Mouse (Mus musculus) layer of hippocampus, postnatal 25 days (tissue): ENCODE measurements around the gene Rhbdf1. TPM values are rescaled to one million over a fixed set of nuclear protein-coding genes. Genes with fewer than 3 reads are reported as not detected.

Experiments used
- DNase-seq, 2 experiments: peaks; one replicate each; pipeline ENCODE4 v3.0.0; 2022; ENCODE audit warnings: mixed read lengths in 2 of 2, low spot score in 1 of 2; ENCODE audit errors: extremely low spot score in 1 of 2
- total RNA-seq, 2 experiments: library from RNA; stranded (reverse); gene quantifications; 2 replicates each; pipeline ENCODE4 v1.2.3; 2021

Gene Rhbdf1
- total RNA-seq, 2 experiments from 2014 or later = 14.0 to 18.3 TPM

DNA sequence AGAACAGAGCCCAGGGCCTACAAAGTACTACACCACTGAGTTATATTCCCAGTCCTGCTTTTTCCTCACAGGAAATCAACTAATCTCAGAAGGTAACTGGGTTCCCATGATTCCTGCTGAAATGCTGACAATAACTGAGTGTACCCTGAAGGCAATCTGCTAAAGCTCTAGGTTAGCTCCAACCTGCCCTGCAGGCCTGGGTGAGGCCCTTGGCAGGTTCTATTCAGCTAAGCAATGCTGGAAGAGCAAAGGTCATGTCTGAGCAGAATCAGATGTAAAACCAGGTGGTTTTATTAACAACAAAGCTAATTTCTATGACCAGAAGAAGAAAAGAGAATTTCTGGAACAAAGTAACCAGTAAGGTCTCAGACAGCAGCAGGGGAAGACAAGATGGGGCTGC is 19.3 kb upstream of the Rhbdf1 start:
- no peak for DNase-seq

- DNase-seq = peak; percentile 73 to 74
Observed at GRCm38 (mm10) chr11:32238093-32238860, 16.2 kb upstream of the Rhbdf1 start.

DNA sequence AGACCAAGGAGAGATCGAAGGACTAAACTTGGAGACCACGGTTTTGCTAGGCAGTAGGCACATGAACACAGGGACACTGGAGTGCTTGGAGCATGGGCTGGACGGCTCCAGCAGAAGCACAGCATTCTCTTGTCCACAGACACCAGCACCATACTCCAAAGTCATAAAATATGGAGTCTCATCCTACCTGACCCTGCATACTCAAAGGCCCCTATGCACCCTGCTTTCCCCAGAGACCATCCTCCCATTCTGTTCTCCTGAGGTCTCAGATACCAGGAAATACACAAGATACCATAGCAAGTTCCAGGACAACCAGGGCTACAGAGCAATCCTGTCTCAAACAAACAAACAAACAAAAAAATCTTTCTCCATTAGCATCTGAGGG is 15.3 kb upstream of the Rhbdf1 start:
- DNase-seq = no peak

GRCm38 (mm10) chr11:32236712-32237410 is 14.8 kb upstream of the Rhbdf1 start:
- DNase-seq = peak in 1 of 2 experiments; percentile 71

DNA sequence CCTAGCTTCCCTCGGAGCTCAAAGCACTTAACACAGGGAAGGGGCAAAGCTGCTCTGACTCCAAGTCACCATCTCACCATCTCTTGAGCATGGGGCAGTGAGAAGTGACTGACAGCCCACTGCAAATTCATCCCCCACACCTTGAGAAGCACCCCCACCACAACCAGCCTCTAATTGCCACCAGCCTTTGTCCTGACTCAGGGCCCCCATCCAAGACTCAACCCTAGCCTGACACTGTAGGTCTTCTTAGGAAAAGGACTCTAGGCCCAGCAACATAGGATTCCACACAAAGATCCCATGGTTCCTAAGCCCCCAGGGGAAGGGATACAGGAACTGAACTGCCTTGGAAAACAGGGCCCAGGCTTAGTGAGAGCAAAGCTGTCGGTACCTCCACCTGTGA is 14.0 kb upstream of the Rhbdf1 start:
- DNase-seq = no peak

DNA sequence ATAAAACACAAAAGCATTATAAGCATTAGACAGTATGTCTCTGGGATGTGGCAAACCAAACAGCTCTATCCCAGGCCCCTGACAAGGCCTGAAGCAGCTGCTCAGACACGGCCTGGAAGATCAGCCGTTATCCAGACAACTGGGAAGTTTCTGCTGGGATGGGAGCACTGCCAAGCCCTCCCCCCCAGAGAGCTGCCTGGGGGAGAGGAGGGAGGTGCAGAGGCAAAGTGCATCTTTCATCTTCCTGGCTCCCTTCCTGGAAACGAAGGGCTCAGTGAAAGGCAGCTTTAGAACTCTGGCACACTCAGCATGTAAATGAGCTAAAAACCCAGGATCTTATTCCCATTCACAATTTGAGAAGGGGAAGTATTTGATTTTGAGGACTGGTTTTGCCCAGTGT is 13.5 kb upstream of the Rhbdf1 start:
- peak in 1 of 2 experiments; percentile 61 for DNase-seq

GRCm38 (mm10) chr11:32234816-32235485 is 12.9 kb upstream of the Rhbdf1 start:
- no peak for DNase-seq

DNA sequence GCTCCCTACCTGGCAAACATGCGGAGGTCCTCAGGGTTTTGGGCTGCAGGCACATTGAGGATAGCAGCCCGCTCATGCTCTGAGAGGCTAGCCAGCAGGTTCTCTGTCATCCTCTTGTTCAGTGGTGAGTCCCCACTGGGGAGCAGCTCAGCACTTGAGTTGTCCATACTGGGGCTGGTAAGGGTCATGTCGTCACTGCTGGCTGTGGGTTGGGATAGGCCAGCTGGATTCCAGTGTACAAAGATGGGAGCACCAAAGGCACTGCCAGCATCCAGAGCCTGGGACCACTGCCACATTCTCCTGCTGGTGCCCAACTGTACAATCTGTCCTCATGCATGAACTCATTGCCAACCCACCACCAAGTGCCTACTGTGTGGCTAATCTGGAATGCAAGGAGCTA is 11.8 kb upstream of the Rhbdf1 start:
- DNase-seq = peak in 1 of 2 experiments; percentile 37

GRCm38 (mm10) chr11:32232848-32233247 is 10.7 kb upstream of the Rhbdf1 start:
- no peak for DNase-seq

- no peak for DNase-seq
Observed at GRCm38 (mm10) chr11:32231125-32231524, 9.0 kb upstream of the Rhbdf1 start.

GRCm38 (mm10) chr11:32230220-32230619 is 8.1 kb upstream of the Rhbdf1 start:
- peak in 1 of 2 experiments; percentile 52 for DNase-seq

GRCm38 (mm10) chr11:32228292-32228845 is 6.3 kb upstream of the Rhbdf1 start:
- no peak for DNase-seq

DNA sequence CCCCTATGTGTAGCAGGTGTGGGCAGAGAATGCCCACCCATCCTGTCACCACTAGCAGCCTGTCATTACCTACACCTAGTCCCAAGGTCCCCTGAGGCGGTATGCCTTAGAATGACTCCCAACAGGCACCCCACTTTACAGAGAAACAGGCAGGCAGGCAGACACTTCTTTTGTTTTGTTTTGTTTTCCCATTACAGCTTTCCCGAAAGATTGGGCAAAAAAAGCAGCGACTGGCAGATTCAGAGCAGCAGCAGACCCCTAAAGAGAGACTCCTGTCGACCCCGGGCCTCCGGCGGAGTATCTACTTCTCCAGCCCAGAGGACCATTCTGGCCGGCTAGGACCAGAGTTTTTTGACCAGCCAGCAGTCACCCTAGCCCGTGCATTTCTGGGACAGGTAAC is 5.5 kb upstream of the Rhbdf1 start:
- DNase-seq = no peak

GRCm38 (mm10) chr11:32227041-32227440 is 4.9 kb upstream of the Rhbdf1 start:
- DNase-seq = no peak

DNA sequence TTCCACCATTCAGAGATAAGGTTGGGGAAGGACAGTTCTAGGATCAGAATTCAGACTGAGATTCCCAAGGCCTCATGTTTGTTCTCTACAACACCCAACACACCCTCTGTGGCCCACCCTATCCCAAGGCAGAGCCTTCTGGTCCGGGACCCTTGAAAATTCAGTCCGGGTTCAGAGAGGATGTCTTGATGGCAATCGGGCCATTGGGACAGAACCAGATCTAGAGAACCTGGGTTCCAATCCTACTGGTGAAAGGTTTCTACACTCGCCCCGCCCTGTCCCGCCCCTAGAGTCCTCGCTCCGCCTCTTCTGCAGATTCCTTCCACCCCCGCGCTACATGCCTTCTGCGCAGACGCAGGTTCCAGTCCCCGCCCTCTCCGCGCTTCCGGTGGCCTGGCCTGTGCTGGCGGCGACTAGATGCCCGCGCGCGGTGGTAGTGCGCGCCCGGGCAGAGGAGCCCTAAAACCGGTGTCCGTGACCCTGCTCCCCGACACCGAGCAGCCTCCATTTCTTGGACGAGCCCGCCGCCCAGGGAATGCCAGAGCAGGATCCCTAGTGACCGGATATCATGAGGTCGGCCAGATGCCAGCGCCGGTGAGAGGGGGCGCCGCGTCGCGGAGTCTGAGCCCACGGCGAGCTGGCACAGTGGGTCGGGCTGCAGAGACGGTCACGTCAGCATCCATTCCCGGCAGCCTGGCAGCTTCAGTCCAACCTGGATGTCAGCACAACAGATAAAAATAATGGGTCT is 4.2 kb upstream of the Rhbdf1 start, which contains the start of gene Mpg:
TSS of gene Mpg (plus strand) at position 382 of the 748 bp plus-strand sequence.
- peak; percentile 77 to 81 for DNase-seq

DNA sequence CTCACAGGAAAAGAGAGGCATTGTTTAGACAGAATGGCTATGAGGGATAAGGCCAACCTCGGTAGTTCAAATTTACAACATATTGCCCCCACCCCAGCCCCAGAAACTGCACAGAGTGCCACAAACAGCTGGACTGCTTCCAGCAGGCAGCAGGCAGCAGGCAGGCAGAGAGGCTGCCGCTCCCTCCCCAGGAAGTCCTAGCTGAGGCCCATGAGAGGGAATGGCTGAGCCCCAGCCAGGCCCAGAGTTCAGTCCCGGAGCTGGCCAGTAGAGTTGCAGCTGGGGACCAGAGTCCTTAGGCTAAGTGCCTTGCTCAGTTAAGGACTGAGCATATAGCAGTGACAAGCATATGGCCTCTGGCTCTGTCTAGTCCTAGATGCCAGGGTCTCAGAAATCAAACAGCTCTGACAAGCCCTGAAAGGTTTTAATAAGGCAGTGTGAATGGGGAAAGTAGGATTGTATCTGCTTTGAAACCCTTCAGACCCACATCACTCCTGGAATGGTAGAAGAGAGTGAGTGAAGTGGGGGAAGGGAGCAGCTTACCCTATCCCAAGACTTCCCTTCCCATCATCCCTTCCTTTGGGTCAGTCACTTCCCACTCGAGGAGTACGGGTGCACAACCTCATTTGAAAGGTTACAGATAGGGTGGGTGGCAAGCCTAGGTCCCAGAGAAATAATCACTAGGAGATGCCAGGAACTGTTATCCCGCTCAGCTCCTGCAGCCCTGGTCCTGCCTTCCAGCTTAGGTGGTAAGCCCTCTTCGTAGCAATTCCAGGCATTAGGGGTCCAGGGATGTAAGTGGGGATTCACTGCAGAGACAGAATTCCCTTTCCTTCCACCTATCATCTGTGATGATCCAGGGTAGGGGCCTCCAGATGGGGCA is 3.4 kb upstream of the Rhbdf1 start:
- no peak for DNase-seq

GRCm38 (mm10) chr11:32224468-32225139 is 2.5 kb upstream of the Rhbdf1 start:
- peak in 1 of 2 experiments; percentile 36 for DNase-seq

GRCm38 (mm10) chr11:32223297-32223967 is 1.3 kb upstream of the Rhbdf1 start:
- DNase-seq = no peak
